Mouse (Mus musculus): ENCODE results near the gene Hdgf. TPM values are rescaled to one million over a fixed set of nuclear protein-coding genes. Genes with fewer than 3 reads are reported as not detected.

The Hdgf gene
- polyA plus RNA-seq, 1 experiment from 2014 or later, result 154 TPM

DNA sequence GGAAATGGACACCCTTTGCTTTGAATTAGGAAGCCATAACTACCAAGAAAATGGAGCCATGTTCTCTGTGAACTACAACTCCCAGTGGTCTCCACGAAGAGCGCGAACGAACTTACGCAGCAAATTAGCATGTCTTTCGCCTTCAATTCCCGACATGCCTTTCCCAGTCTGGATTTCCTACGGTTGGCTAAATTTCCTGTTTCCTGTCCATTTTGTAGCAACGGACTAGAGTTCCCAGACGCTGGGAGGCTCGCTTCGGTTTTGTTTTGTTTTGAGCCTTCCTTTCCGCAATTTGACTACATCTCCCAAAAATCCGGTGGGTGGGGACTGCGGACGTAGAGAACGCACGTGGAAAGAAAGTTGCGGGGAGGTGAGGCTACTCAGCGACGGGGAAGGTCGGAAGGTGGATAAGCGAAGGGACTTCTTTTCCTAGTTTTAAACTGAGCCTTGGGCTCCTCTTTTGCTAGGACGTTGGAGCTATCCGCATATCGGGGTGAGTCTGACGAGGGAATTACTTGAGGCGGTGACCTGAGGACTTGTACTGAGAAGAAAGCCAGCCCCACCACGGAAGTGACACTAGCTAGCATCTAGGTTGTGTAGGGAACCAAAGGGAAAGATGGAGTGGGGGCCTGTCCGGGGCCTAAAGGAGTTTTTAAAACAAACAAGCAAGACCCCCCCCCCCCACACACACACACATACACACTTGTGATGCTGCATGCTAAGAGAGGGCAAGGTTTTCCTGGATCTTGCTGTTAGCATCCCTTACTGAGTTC, 13.4 kb downstream of the Hdgf start, which contains the start of gene Mrpl24:
Gene Mrpl24 (plus strand): TSS at position 171 of the 773 bp plus-strand sequence.
- ATAC-seq (ENCODE audit: insufficient number of reproducible peaks, insufficient read depth, low FRiP score, low read depth), result peak; percentile 70
- peak within 1 kb of the TSS; percentile 85 for H3K9ac ChIP-seq (ENCODE audit: low read length)
- H3K4me1 ChIP-seq (ENCODE audit: control insufficient read depth in 2 of 2, insufficient read depth in 2 of 2, low read length in 2 of 2), result peaks cover 0 to 10% of the 10 kb centered on the region in 2 experiments; a peak in 2 of 4 replicates
- peak within 1 kb of the TSS; percentile 70 to 88 for H3K4me3 ChIP-seq (ENCODE audit: control insufficient read depth in 1 of 2, insufficient read depth in 1 of 2, low read depth in 1 of 2, low read length in 2 of 2)
- peak within 1 kb of the TSS; percentile 72 for H3K4me2 ChIP-seq (ENCODE audit: low read length)
- H3K9me3 ChIP-seq (ENCODE audit: control insufficient read depth, low read length), result no peaks in the 10 kb centered on the region
- H3K36me3 ChIP-seq (ENCODE audit: control insufficient read depth, insufficient read depth, low read length), result peaks cover 60% of the 10 kb centered on the region
- H3K27me3 ChIP-seq (ENCODE audit: control insufficient read depth, insufficient read depth, low read length), result no peaks in the 10 kb centered on the region
- H3K27ac ChIP-seq (replicated peaks in 1 of 2; ENCODE audit: control insufficient read depth in 1 of 2, insufficient read depth in 1 of 2, low read depth in 2 of 2, low read length in 2 of 2), result peak within 1 kb of the TSS; percentile 84 to 87
- under 1% methylated on average over 30 of the region's 30 CpGs for WGBS

- Histone ChIP-seq H3K9ac (ENCODE audit: low read length) (peak overlapping the region; percentile 85), H3K27me3 (ENCODE audit: control insufficient read depth, insufficient read depth, low read length) (no peaks in the 10 kb centered on the region), H3K4me3 (ENCODE audit: control insufficient read depth in 1 of 2, insufficient read depth in 1 of 2, low read depth in 1 of 2, low read length in 2 of 2) (peak overlapping the region in 1 of 2 experiments; percentile 70; a peak in 2 of 4 replicates), H3K36me3 (ENCODE audit: control insufficient read depth, insufficient read depth, low read length) (peaks cover 60% of the 10 kb centered on the region), H3K27ac (replicated peaks in 1 of 2; ENCODE audit: control insufficient read depth in 1 of 2, insufficient read depth in 1 of 2, low read depth in 2 of 2, low read length in 2 of 2) (no peak overlapping the region), H3K9me3 (ENCODE audit: control insufficient read depth, low read length) (no peaks in the 10 kb centered on the region), H3K4me1 (ENCODE audit: control insufficient read depth in 2 of 2, insufficient read depth in 2 of 2, low read length in 2 of 2) (peaks cover 0 to 10% of the 10 kb centered on the region in 2 experiments; a peak in 2 of 4 replicates), H3K4me2 (ENCODE audit: low read length) (peak overlapping the region; percentile 72)
- 63% methylated on average over 9 of the region's 9 CpGs for WGBS
- ATAC-seq (ENCODE audit: insufficient number of reproducible peaks, insufficient read depth, low FRiP score, low read depth), result no peak
These were observed 14.3 kb downstream of the Hdgf start for GRCm38 (mm10) chr3:87920270-87920943.

DNA sequence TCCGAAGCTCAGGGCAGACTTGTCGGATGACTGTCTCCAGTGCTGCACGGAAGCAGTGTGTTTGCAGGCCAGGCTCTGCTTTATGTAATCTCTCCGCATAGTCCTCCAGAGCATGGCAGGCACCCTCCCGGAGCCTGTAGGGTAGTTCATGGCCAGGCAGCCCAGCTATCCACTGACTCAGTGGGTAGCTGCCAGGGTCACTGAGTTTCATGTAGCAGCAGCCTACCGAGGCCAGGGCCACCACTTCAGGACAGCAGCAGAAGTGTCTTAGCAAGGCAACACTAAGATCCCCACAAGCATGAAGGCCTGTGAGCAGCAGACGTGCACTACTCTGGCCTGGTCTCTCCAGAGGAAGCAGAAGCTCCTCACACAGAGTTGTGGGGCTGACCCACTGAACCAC, 18.9 kb downstream of the Hdgf start:
- no peaks in the 10 kb centered on the region for H3K27me3 ChIP-seq (ENCODE audit: control insufficient read depth, insufficient read depth, low read length)
- no peak overlapping the region for H3K9ac ChIP-seq (ENCODE audit: low read length)
- H3K4me1 ChIP-seq (ENCODE audit: control insufficient read depth in 2 of 2, insufficient read depth in 2 of 2, low read length in 2 of 2), result peaks cover 3 to 14% of the 10 kb centered on the region in 2 experiments; a peak in 3 of 4 replicates
- H3K4me2 ChIP-seq (ENCODE audit: low read length), result no peak overlapping the region
- H3K4me3 ChIP-seq (ENCODE audit: control insufficient read depth in 1 of 2, insufficient read depth in 1 of 2, low read depth in 1 of 2, low read length in 2 of 2), result no peak overlapping the region
- no peaks in the 10 kb centered on the region for H3K9me3 ChIP-seq (ENCODE audit: control insufficient read depth, low read length)
- 82% methylated on average over 7 of the region's 7 CpGs for WGBS
- H3K27ac ChIP-seq (replicated peaks in 1 of 2; ENCODE audit: control insufficient read depth in 1 of 2, insufficient read depth in 1 of 2, low read depth in 2 of 2, low read length in 2 of 2), result no peak overlapping the region
- peaks cover 63% of the 10 kb centered on the region for H3K36me3 ChIP-seq (ENCODE audit: control insufficient read depth, insufficient read depth, low read length)
- no peak for ATAC-seq (ENCODE audit: insufficient number of reproducible peaks, insufficient read depth, low FRiP score, low read depth)

- Histone ChIP-seq H3K9ac (ENCODE audit: low read length) (no peak overlapping the region), H3K9me3 (ENCODE audit: control insufficient read depth, low read length) (no peaks in the 10 kb centered on the region), H3K4me2 (ENCODE audit: low read length) (no peak overlapping the region), H3K36me3 (ENCODE audit: control insufficient read depth, insufficient read depth, low read length) (peaks cover 64% of the 10 kb centered on the region), H3K4me3 (ENCODE audit: control insufficient read depth in 1 of 2, insufficient read depth in 1 of 2, low read depth in 1 of 2, low read length in 2 of 2) (no peak overlapping the region), H3K27ac (replicated peaks in 1 of 2; ENCODE audit: control insufficient read depth in 1 of 2, insufficient read depth in 1 of 2, low read depth in 2 of 2, low read length in 2 of 2) (no peak overlapping the region), H3K4me1 (ENCODE audit: control insufficient read depth in 2 of 2, insufficient read depth in 2 of 2, low read length in 2 of 2) (peaks cover 3 to 13% of the 10 kb centered on the region in 2 experiments; a peak in 3 of 4 replicates), H3K27me3 (ENCODE audit: control insufficient read depth, insufficient read depth, low read length) (no peaks in the 10 kb centered on the region)
- ATAC-seq (ENCODE audit: insufficient number of reproducible peaks, insufficient read depth, low FRiP score, low read depth), result no peak
- 89% methylated on average over 5 of the region's 5 CpGs for WGBS
These were observed 21.3 kb downstream of the Hdgf start for GRCm38 (mm10) chr3:87927452-87927851.

DNA sequence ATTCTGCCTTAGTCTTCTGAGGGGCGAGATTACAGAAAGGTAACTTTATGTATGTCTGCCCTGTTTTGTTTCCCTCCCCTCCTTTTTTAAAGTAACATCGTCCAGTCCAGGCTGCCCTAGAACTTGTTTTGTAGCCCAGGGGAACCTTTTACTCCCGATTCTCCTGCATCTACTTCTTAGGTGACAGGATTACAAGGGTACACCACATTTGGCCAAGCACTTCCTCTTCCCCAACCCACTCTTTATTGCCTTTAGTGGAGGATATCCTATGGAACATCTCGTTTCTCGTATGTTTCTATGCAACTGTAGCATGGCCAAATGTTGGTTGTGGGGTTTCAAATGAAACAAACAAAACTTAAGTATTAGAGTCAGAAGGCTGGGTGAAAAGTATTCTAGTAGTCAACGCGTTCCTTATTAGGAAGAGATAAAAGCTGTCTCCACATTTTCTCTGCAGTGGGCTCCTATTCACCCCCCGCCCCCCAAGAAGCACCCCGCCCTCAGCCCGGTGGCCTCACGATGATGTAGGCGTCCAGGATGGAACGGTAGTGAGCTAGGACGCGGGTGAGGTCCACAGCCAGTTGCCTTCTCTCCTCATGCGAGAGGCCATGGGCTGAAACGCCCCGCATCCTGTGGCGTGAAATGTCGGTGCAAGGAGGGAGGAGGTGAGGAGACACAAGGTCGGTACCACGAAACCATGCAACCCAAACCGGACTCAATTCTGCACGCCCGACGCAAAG, 23.4 kb downstream of the Hdgf start:
- H3K27me3 ChIP-seq (ENCODE audit: control insufficient read depth, insufficient read depth, low read length), result no peaks in the 10 kb centered on the region
- peak overlapping the region; percentile 96 for H3K9ac ChIP-seq (ENCODE audit: low read length)
- H3K4me1 ChIP-seq (ENCODE audit: control insufficient read depth in 2 of 2, insufficient read depth in 2 of 2, low read length in 2 of 2), result peaks cover 3 to 13% of the 10 kb centered on the region in 2 experiments; a peak in 3 of 4 replicates
- H3K4me2 ChIP-seq (ENCODE audit: low read length), result peak overlapping the region; percentile 78
- H3K4me3 ChIP-seq (ENCODE audit: control insufficient read depth in 1 of 2, insufficient read depth in 1 of 2, low read depth in 1 of 2, low read length in 2 of 2), result peak overlapping the region; percentile 82 to 97
- 6% methylated on average over 26 of the region's 26 CpGs for WGBS
- 0 out of 2 replicates have a peak, but pooled peaks have one; percentile 14 for ATAC-seq (ENCODE audit: insufficient number of reproducible peaks, insufficient read depth, low FRiP score, low read depth)
- H3K36me3 ChIP-seq (ENCODE audit: control insufficient read depth, insufficient read depth, low read length), result peaks cover 63% of the 10 kb centered on the region
- H3K9me3 ChIP-seq (ENCODE audit: control insufficient read depth, low read length), result no peaks in the 10 kb centered on the region
- H3K27ac ChIP-seq (replicated peaks in 1 of 2; ENCODE audit: control insufficient read depth in 1 of 2, insufficient read depth in 1 of 2, low read depth in 2 of 2, low read length in 2 of 2), result peak overlapping the region; percentile 72 to 85

DNA sequence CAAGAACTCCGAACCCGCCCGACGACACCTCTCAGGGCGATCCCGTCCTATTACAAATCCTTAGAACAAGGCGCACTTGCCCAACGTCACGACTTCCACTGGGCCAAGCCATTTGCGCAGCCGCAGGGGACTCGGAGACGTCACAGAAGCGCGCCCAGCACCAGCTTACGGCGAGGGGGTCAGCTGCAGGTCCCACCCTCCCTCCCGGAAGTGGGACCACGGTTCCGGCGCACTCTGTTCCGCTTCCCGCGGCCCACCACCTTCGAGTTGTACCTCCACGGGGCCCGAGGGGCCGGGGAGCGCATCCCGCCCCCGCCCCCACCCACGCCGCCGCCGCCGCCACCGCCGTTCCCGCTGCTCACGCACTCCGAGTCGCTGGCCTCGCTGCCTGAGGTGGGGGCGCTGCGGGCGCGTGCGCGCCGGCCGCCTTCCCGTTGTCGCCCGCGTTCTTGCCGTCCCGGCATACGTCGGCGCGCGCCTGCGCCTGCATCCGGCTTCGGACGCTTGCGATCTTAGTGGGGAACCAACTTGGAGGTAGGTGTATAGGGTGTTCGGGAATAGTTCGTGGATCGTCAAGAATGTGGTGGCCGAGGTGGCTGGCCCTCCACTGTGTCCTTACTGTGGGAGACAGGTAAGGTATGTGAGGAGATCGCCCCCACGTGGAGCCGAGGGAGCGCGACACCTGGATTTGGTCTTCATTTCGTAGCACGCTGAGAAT, 24.1 kb downstream of the Hdgf start, which contains the start of the genes Isg20l2 and Rrnad1:
Gene Isg20l2 (plus strand): TSS at position 237 of the 718 bp plus-strand sequence.
Gene Rrnad1 (minus strand): TSS at position 640 of the 718 bp plus-strand sequence.
- Histone ChIP-seq H3K9ac (ENCODE audit: low read length) (peak within 1 kb of the TSS; percentile 96), H3K9me3 (ENCODE audit: control insufficient read depth, low read length) (no peaks in the 10 kb centered on the region), H3K4me1 (ENCODE audit: control insufficient read depth in 2 of 2, insufficient read depth in 2 of 2, low read length in 2 of 2) (peaks cover 3 to 13% of the 10 kb centered on the region in 2 experiments; a peak in 3 of 4 replicates), H3K4me2 (ENCODE audit: low read length) (peak within 1 kb of the TSS; percentile 87), H3K4me3 (ENCODE audit: control insufficient read depth in 1 of 2, insufficient read depth in 1 of 2, low read depth in 1 of 2, low read length in 2 of 2) (peak within 1 kb of the TSS; percentile 82 to 97), H3K36me3 (ENCODE audit: control insufficient read depth, insufficient read depth, low read length) (peaks cover 63% of the 10 kb centered on the region), H3K27me3 (ENCODE audit: control insufficient read depth, insufficient read depth, low read length) (no peaks in the 10 kb centered on the region), H3K27ac (replicated peaks in 1 of 2; ENCODE audit: control insufficient read depth in 1 of 2, insufficient read depth in 1 of 2, low read depth in 2 of 2, low read length in 2 of 2) (peak within 1 kb of the TSS; percentile 72 to 90)
- WGBS, result under 1% methylated on average over 63 of the region's 78 CpGs
- ATAC-seq (ENCODE audit: insufficient number of reproducible peaks, insufficient read depth, low FRiP score, low read depth), result peak; percentile 97

All from heart, embryonic 14.5 days (tissue).